Mouse (Mus musculus): ENCODE data around the gene Capn13.

The Capn13 gene

DNA sequence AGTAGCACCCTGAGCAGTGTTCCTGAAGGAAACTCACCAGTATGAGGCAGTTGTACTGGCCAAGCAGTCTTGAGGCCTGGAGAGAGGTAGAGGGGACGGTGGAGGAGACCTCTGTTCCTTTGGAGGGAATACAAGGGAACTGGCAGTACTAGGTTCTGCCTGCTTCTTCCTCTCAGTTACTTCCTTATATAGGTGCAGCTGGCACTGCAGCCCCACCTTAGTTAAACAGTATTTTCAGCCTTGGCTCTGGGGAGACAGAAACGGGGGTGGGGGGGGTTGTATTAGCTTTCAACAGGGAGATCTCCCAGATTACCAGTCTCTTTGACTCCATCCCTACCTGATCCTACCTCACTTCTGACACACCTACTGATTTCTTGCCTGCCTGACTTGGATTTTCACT lies 1.5 kb downstream of the Capn13 start:
- Histone ChIP-seq H3K9me3 (ENCODE audit: low read length) (no peaks in the 10 kb centered on the region), H3K4me1 (replicated peaks; ENCODE audit: low read depth, low read length) (no peaks in the 10 kb centered on the region), H3K36me3 (ENCODE audit: insufficient read depth, low read length) (no peaks in the 10 kb centered on the region), H3K27me3 (ENCODE audit: insufficient read depth, low read length) (no peaks in the 10 kb centered on the region), H3K4me3 (replicated peaks; ENCODE audit: low read length) (no peak overlapping the region)
- TF ChIP-seq NANOG (IDR thresholded peaks at IDR 0.05; ENCODE audit: borderline replicate concordance, low read length) (no peak), POU5F1 (IDR thresholded peaks at IDR 0.05; ENCODE audit: borderline replicate concordance, low read length) (no peak), CTCF (conservative IDR thresholded peaks at IDR 0.05; ENCODE audit: low read length) (no peak)

GRCm38 (mm10) chr17:73393361-73393760 lies 7.3 kb downstream of the Capn13 start:
- no peaks in the 10 kb centered on the region for H3K9me3 ChIP-seq (ENCODE audit: low read length)
- 0 out of 2 replicates have a peak, but pooled peaks cover 6% of the 10 kb centered on the region for H3K4me1 ChIP-seq (replicated peaks; ENCODE audit: low read depth, low read length)
- TF ChIP-seq NANOG (IDR thresholded peaks at IDR 0.05; ENCODE audit: borderline replicate concordance, low read length) (no peak), CTCF (conservative IDR thresholded peaks at IDR 0.05; ENCODE audit: low read length) (no peak), POU5F1 (IDR thresholded peaks at IDR 0.05; ENCODE audit: borderline replicate concordance, low read length) (no peak)
- no peaks in the 10 kb centered on the region for H3K27me3 ChIP-seq (ENCODE audit: insufficient read depth, low read length)
- H3K4me3 ChIP-seq (replicated peaks; ENCODE audit: low read length) = no peak overlapping the region
- no peaks in the 10 kb centered on the region for H3K36me3 ChIP-seq (ENCODE audit: insufficient read depth, low read length)

- Histone ChIP-seq H3K9me3 (ENCODE audit: low read length) (no peaks in the 10 kb centered on the region), H3K27me3 (ENCODE audit: insufficient read depth, low read length) (no peaks in the 10 kb centered on the region), H3K36me3 (ENCODE audit: insufficient read depth, low read length) (no peaks in the 10 kb centered on the region), H3K4me1 (replicated peaks; ENCODE audit: low read depth, low read length) (0 out of 2 replicates have a peak, but pooled peaks cover 6% of the 10 kb centered on the region), H3K4me3 (replicated peaks; ENCODE audit: low read length) (no peak overlapping the region)
- no peak for TF ChIP-seq NANOG (IDR thresholded peaks at IDR 0.05; ENCODE audit: borderline replicate concordance, low read length)
- no peak for TF ChIP-seq CTCF (conservative IDR thresholded peaks at IDR 0.05; ENCODE audit: low read length)
- TF ChIP-seq POU5F1 (IDR thresholded peaks at IDR 0.05; ENCODE audit: borderline replicate concordance, low read length) = no peak
These were observed 8.9 kb downstream of the Capn13 start for GRCm38 (mm10) chr17:73391771-73392170.

DNA sequence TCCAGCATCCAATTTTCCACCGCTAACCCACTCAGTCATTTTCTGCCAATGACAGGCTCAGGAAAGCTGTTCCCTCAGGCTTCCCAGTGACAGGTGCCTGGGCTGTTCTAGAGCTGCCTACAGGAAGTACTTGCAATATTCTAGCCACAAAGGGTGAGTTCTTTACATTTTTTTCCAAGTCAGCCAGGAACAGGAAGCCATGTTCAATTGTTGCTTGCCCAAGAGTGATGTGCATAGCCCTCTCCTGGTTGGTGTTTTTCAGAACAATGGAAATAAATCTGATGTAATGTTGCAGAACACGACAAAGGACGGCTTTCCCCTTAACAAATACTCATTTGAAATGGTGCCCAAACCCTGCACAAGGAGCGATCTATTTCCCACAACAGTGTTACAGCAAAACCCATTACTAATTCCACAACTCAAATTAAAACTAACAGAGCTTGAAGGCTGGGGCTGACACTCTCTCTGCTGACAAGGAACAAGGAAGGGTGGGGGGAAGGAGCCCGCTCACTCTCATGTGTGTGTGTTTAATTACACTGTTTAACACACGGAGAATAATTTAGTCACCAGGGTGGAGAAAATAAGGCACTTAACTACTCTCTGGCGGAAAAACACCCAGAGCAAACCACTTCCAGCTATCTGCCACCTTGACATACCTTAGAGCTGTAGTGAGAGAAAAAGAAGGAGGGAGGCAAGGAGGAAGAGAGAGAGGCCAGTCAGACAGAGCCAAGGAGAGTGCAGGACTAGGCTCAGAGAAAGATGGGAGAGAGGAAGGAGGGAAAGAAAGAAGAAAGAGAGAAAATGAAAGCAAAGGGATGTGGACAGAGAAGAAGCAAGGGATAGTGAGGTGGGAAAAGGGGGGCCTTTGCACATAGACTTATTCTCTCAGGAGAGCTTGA lies 10.2 kb downstream of the Capn13 start:
- no peaks in the 10 kb centered on the region for H3K9me3 ChIP-seq (ENCODE audit: low read length)
- no peak overlapping the region for H3K4me3 ChIP-seq (replicated peaks; ENCODE audit: low read length)
- 0 out of 2 replicates have a peak, but pooled peaks cover 6% of the 10 kb centered on the region for H3K4me1 ChIP-seq (replicated peaks; ENCODE audit: low read depth, low read length)
- no peaks in the 10 kb centered on the region for H3K36me3 ChIP-seq (ENCODE audit: insufficient read depth, low read length)
- no peak for TF ChIP-seq CTCF (conservative IDR thresholded peaks at IDR 0.05; ENCODE audit: low read length)
- TF ChIP-seq NANOG (IDR thresholded peaks at IDR 0.05; ENCODE audit: borderline replicate concordance, low read length) = no peak
- no peak for TF ChIP-seq POU5F1 (IDR thresholded peaks at IDR 0.05; ENCODE audit: borderline replicate concordance, low read length)
- H3K27me3 ChIP-seq (ENCODE audit: insufficient read depth, low read length) = no peaks in the 10 kb centered on the region

GRCm38 (mm10) chr17:73389336-73389735 lies 11.3 kb downstream of the Capn13 start:
- Histone ChIP-seq H3K4me1 (replicated peaks; ENCODE audit: low read depth, low read length) (0 out of 2 replicates have a peak, but pooled peaks cover 6% of the 10 kb centered on the region), H3K4me3 (replicated peaks; ENCODE audit: low read length) (no peak overlapping the region), H3K36me3 (ENCODE audit: insufficient read depth, low read length) (no peaks in the 10 kb centered on the region), H3K9me3 (ENCODE audit: low read length) (no peaks in the 10 kb centered on the region), H3K27me3 (ENCODE audit: insufficient read depth, low read length) (no peaks in the 10 kb centered on the region)
- TF ChIP-seq CTCF (conservative IDR thresholded peaks at IDR 0.05; ENCODE audit: low read length) (no peak), NANOG (IDR thresholded peaks at IDR 0.05; ENCODE audit: borderline replicate concordance, low read length) (no peak), POU5F1 (IDR thresholded peaks at IDR 0.05; ENCODE audit: borderline replicate concordance, low read length) (no peak)

GRCm38 (mm10) chr17:73386581-73386980 lies 14.1 kb downstream of the Capn13 start:
- TF ChIP-seq POU5F1 (IDR thresholded peaks at IDR 0.05; ENCODE audit: borderline replicate concordance, low read length) (no peak), CTCF (conservative IDR thresholded peaks at IDR 0.05; ENCODE audit: low read length) (no peak), NANOG (IDR thresholded peaks at IDR 0.05; ENCODE audit: borderline replicate concordance, low read length) (no peak)
- Histone ChIP-seq H3K27me3 (ENCODE audit: insufficient read depth, low read length) (no peaks in the 10 kb centered on the region), H3K9me3 (ENCODE audit: low read length) (no peaks in the 10 kb centered on the region), H3K36me3 (ENCODE audit: insufficient read depth, low read length) (no peaks in the 10 kb centered on the region), H3K4me3 (replicated peaks; ENCODE audit: low read length) (no peak overlapping the region), H3K4me1 (replicated peaks; ENCODE audit: low read depth, low read length) (0 out of 2 replicates have a peak, but pooled peaks cover 6% of the 10 kb centered on the region)

GRCm38 (mm10) chr17:73385940-73386339 lies 14.7 kb downstream of the Capn13 start:
- Histone ChIP-seq H3K4me1 (replicated peaks; ENCODE audit: low read depth, low read length) (0 out of 2 replicates have a peak, but pooled peaks cover 6% of the 10 kb centered on the region), H3K27me3 (ENCODE audit: insufficient read depth, low read length) (no peaks in the 10 kb centered on the region), H3K9me3 (ENCODE audit: low read length) (no peaks in the 10 kb centered on the region), H3K36me3 (ENCODE audit: insufficient read depth, low read length) (no peaks in the 10 kb centered on the region), H3K4me3 (replicated peaks; ENCODE audit: low read length) (no peak overlapping the region)
- TF ChIP-seq POU5F1 (IDR thresholded peaks at IDR 0.05; ENCODE audit: borderline replicate concordance, low read length) (no peak), CTCF (conservative IDR thresholded peaks at IDR 0.05; ENCODE audit: low read length) (no peak), NANOG (IDR thresholded peaks at IDR 0.05; ENCODE audit: borderline replicate concordance, low read length) (no peak)

GRCm38 (mm10) chr17:73382327-73383014 lies 18.2 kb downstream of the Capn13 start:
- TF ChIP-seq POU5F1 (IDR thresholded peaks at IDR 0.05; ENCODE audit: borderline replicate concordance, low read length) (no peak), NANOG (IDR thresholded peaks at IDR 0.05; ENCODE audit: borderline replicate concordance, low read length) (no peak), CTCF (conservative IDR thresholded peaks at IDR 0.05; ENCODE audit: low read length) (no peak)
- H3K4me3 ChIP-seq (replicated peaks; ENCODE audit: low read length) = no peak overlapping the region
- H3K36me3 ChIP-seq (ENCODE audit: insufficient read depth, low read length) = no peaks in the 10 kb centered on the region
- H3K27me3 ChIP-seq (ENCODE audit: insufficient read depth, low read length) = no peaks in the 10 kb centered on the region
- no peaks in the 10 kb centered on the region for H3K9me3 ChIP-seq (ENCODE audit: low read length)
- no peaks in the 10 kb centered on the region for H3K4me1 ChIP-seq (replicated peaks; ENCODE audit: low read depth, low read length)

Measured in E14TG2a.4 (cell line).